ENCODE assay signal across 9 mouse cellular contexts in genomic region chr15:92051353-92052132, GRCm38 (mm10). TPM values are rescaled to one million over a fixed set of nuclear protein-coding genes. Genes with fewer than 3 reads are reported as not detected.
DNase-seq lines count a peak whose midpoint lies in the region; ATAC-seq and TF ChIP-seq lines count a peak whose summit lies in the region.
"Had no signal": no experiment of that assay in that cellular context is flagged by ENCODE, and none has a peak within 500 bp of the region (broad histone marks: within the 10 kb centered on the region; RNA-seq: fewer than 3 reads in every experiment).

No protein-coding gene starts in this region.

- peak; percentile 51 for ATAC-seq in heart, postnatal 0 days (ENCODE audit: insufficient read depth, low read depth)
- peak; percentile 78 for ATAC-seq in forebrain, embryonic 14.5 days
- ATAC-seq in liver, postnatal 0 days, result no peak
- peak; percentile 54; the same call in 1 of the 2 replicates for ATAC-seq in stomach, embryonic 14.5 days (ENCODE audit: insufficient number of reproducible peaks, insufficient read depth, low FRiP score, low read depth)
- no peak for ATAC-seq in monocyte, adult 5-6 weeks (replicated peaks; ENCODE audit: insufficient number of reproducible peaks, low FRiP score, low TSS enrichment, poor library complexity, severe bottlenecking)

- H3K36me3 ChIP-seq in heart, postnatal 0 days (replicated peaks; ENCODE audit: control insufficient read depth, insufficient read depth, low read length), result no peaks in the 10 kb centered on the region
- H3K36me3 ChIP-seq in forebrain, embryonic 14.5 days (ENCODE audit: control insufficient read depth, insufficient read depth, low read length), result no peaks in the 10 kb centered on the region
- no peaks in the 10 kb centered on the region for H3K36me3 ChIP-seq in liver, postnatal 0 days (replicated peaks; ENCODE audit: insufficient read depth, low read length)
- H3K36me3 ChIP-seq in stomach, embryonic 14.5 days (ENCODE audit: control insufficient read depth, insufficient read depth, low read length), result no peaks in the 10 kb centered on the region

- no peak for TF ChIP-seq EP300 in heart, postnatal 0 days (IDR thresholded peaks at IDR 0.05; ENCODE audit: low read depth)
- no peak for TF ChIP-seq EP300 in liver, postnatal 0 days (IDR thresholded peaks at IDR 0.05; ENCODE audit: low read depth)

- peak overlapping the region; percentile 67 for H3K4me2 ChIP-seq in heart, postnatal 0 days (ENCODE audit: low read depth, low read length)
- peak overlapping the region; percentile 98 for H3K4me2 ChIP-seq in forebrain, embryonic 14.5 days (ENCODE audit: low read length)
- H3K4me2 ChIP-seq in liver, postnatal 0 days (ENCODE audit: low read depth, low read length), result peak overlapping the region; percentile 38; the same call in 1 of the 2 replicates
- H3K4me2 ChIP-seq in stomach, embryonic 14.5 days (replicated peaks; ENCODE audit: low read depth, low read length), result peak overlapping the region; percentile 97

- under 1% methylated on average over 34 of the region's 35 CpGs for WGBS in heart, postnatal 0 days
- under 1% methylated on average over 35 of the region's 35 CpGs for WGBS in forebrain, embryonic 14.5 days
- WGBS in liver, postnatal 0 days (ENCODE audit: insufficient replicate concordance), result 2% methylated on average over 35 of the region's 35 CpGs
- WGBS in stomach, embryonic 14.5 days, result 1% methylated on average over 35 of the region's 35 CpGs

- H3K27me3 ChIP-seq in heart, postnatal 0 days (ENCODE audit: control insufficient read depth, insufficient read depth, low read length), result peaks cover 21% of the 10 kb centered on the region
- H3K27me3 ChIP-seq in forebrain, embryonic 14.5 days (replicated peaks; ENCODE audit: control insufficient read depth, insufficient read depth, low read length), result no peaks in the 10 kb centered on the region
- 0 out of 2 replicates have a peak, but pooled peaks cover 12% of the 10 kb centered on the region for H3K27me3 ChIP-seq in liver, postnatal 0 days (ENCODE audit: insufficient read depth, low read length)
- no peaks in the 10 kb centered on the region for H3K27me3 ChIP-seq in stomach, embryonic 14.5 days (ENCODE audit: control insufficient read depth, insufficient read depth, low read length)

- intact Hi-C loops in heart, postnatal 14 days (cut with DNase I), result no loop called here

- H3K4me3 ChIP-seq in heart, postnatal 0 days (ENCODE audit: low read depth, low read length), result peak overlapping the region; percentile 38
- peak overlapping the region; percentile 59 for H3K4me3 ChIP-seq in forebrain, embryonic 14.5 days (ENCODE audit: low read depth, low read length)
- no peak overlapping the region for H3K4me3 ChIP-seq in liver, postnatal 0 days (ENCODE audit: low read depth, low read length)
- peak overlapping the region; percentile 49 for H3K4me3 ChIP-seq in stomach, embryonic 14.5 days (ENCODE audit: low read depth, low read length)

- H3K4me1 ChIP-seq in heart, postnatal 0 days (ENCODE audit: control insufficient read depth, insufficient read depth), result peaks cover 3% of the 10 kb centered on the region; the same call in 1 of the 2 replicates
- H3K4me1 ChIP-seq in forebrain, embryonic 14.5 days (ENCODE audit: control insufficient read depth, insufficient read depth, low read length), result peaks cover 5% of the 10 kb centered on the region
- H3K4me1 ChIP-seq in liver, postnatal 0 days (ENCODE audit: insufficient read depth), result no peaks in the 10 kb centered on the region
- H3K4me1 ChIP-seq in stomach, embryonic 14.5 days (ENCODE audit: control insufficient read depth, insufficient read depth, low read length), result no peaks in the 10 kb centered on the region

- H3K9me3 ChIP-seq in heart, postnatal 0 days (replicated peaks; ENCODE audit: control insufficient read depth, low read length), result no peaks in the 10 kb centered on the region
- no peaks in the 10 kb centered on the region for H3K9me3 ChIP-seq in forebrain, embryonic 14.5 days (replicated peaks; ENCODE audit: control insufficient read depth, low read length)
- no peaks in the 10 kb centered on the region for H3K9me3 ChIP-seq in liver, postnatal 0 days (ENCODE audit: low read length)
- H3K9me3 ChIP-seq in stomach, embryonic 14.5 days (ENCODE audit: control insufficient read depth, low read depth, low read length), result no peaks in the 10 kb centered on the region

- H3K27ac ChIP-seq in heart, postnatal 0 days (ENCODE audit: low read depth), result no peak overlapping the region
- peak overlapping the region; percentile 68 for H3K27ac ChIP-seq in forebrain, embryonic 14.5 days (ENCODE audit: low read depth, low read length)
- no peak overlapping the region for H3K27ac ChIP-seq in liver, postnatal 0 days (ENCODE audit: low read depth)
- H3K27ac ChIP-seq in stomach, embryonic 14.5 days (ENCODE audit: low read length), result no peak overlapping the region

- no peak for DNase-seq in heart, postnatal 0 days (ENCODE audit: low spot score)
- no peak for DNase-seq in heart, postnatal 14 days
- DNase-seq in brain, embryonic 14.5 days (ENCODE audit: low read depth), result peak; percentile 63
- DNase-seq in forebrain, embryonic 14.5 days (ENCODE audit: low spot score), result peak; percentile 71
- DNase-seq in kidney, postnatal 4 days, result peak; percentile 6
- DNase-seq in liver, postnatal 0 days, result no peak

- no peak for TF ChIP-seq CTCF in heart, postnatal 0 days (IDR thresholded peaks at IDR 0.05; ENCODE audit: low read depth)
- no peak for TF ChIP-seq CTCF in brain, embryonic 14.5 days (IDR thresholded peaks at IDR 0.05; ENCODE audit: borderline replicate concordance, extremely low read depth, insufficient read depth, insufficient read length)
- TF ChIP-seq CTCF in liver, postnatal 0 days (IDR thresholded peaks at IDR 0.05; ENCODE audit: low read depth), result no peak

- H3K9ac ChIP-seq in heart, postnatal 0 days (replicated peaks; ENCODE audit: low read depth, low read length), result 0 out of 2 replicates have a peak overlapping the region, but pooled peaks have one; percentile 15
- peak overlapping the region; percentile 71 for H3K9ac ChIP-seq in forebrain, embryonic 14.5 days (ENCODE audit: low read length)
- no peak overlapping the region for H3K9ac ChIP-seq in liver, postnatal 0 days (replicated peaks)
- H3K9ac ChIP-seq in stomach, embryonic 14.5 days (replicated peaks; ENCODE audit: low read depth, low read length), result no peak overlapping the region

- no peak for TF ChIP-seq POLR2A in brain, embryonic 14.5 days (IDR thresholded peaks at IDR 0.05; ENCODE audit: borderline replicate concordance, extremely low read depth, insufficient read depth, insufficient read length, poor library complexity, severe bottlenecking)

RNA-seq across cellular contexts. Expression of gene Cntn1, which starts 0.6 kb away (rescaled TPM):
- total RNA-seq in heart, postnatal 0 days (2014; rRNA removed; ENCODE audit: low replicate concordance), result 0.04 and 0.31 TPM in 2 replicates
- polyA plus RNA-seq in heart, postnatal 0 days (2015; fragmentation: Nextera tagmentation; extraction: Ambion mirVana), result 0.08 TPM in 2 replicates
- under 1 TPM in 1 of 2 experiments, not detected in 1; 0.10 TPM for total RNA-seq in heart, postnatal 14 days (2021)
- polyA plus RNA-seq in brain, embryonic 14.5 days (2012; rRNA removed), result 14.4 and 26.3 TPM in 2 replicates
- polyA plus RNA-seq in forebrain, embryonic 14.5 days (2014; fragmentation: Nextera tagmentation; extraction: Ambion mirVana), result 23.4 and 32.5 TPM in 2 replicates
- polyA plus RNA-seq in liver, postnatal 0 days (2015; fragmentation: Nextera tagmentation; extraction: Ambion mirVana), result 0.02 TPM in 1 of 2 replicates, not detected in the other
- 2.9 and 3.5 TPM in 2 replicates for polyA plus RNA-seq in stomach, embryonic 14.5 days (2014; fragmentation: Nextera tagmentation; extraction: Ambion mirVana)
- not detected in 3 replicates for total RNA-seq in monocyte, adult 5-6 weeks (2017)
- total RNA-seq: liver, adult 2 months had no signal
- polyA plus RNA-seq: liver, adult 2 months had no signal

Comparison
In these comparisons a context has a peak if more than half of its experiments do, and no peak if none do; other contexts are left out.
1. ATAC-seq: peak in heart, postnatal 0 days (single experiment), forebrain, embryonic 14.5 days (single experiment) and stomach, embryonic 14.5 days (single experiment); none in liver, postnatal 0 days (single experiment) and monocyte, adult 5-6 weeks (single experiment).
2. DNase-seq: peak in brain, embryonic 14.5 days (single experiment), forebrain, embryonic 14.5 days (single experiment) and kidney, postnatal 4 days (2 of 2); none in heart, postnatal 0 days (single experiment), heart, postnatal 14 days (0 of 2) and liver, postnatal 0 days (single experiment).
3. H3K4me2 ChIP-seq: peak in every context shown above with its lines; median percentile 98 in forebrain, embryonic 14.5 days; 97 in stomach, embryonic 14.5 days; 67 in heart, postnatal 0 days; 38 in liver, postnatal 0 days.
4. H3K9ac ChIP-seq: peak in heart, postnatal 0 days (single experiment) and forebrain, embryonic 14.5 days (single experiment); none in liver, postnatal 0 days (single experiment) and stomach, embryonic 14.5 days (single experiment).